ENCODE assay signal across 8 mouse cellular contexts in genomic region chr14:31000356-31000755, GRCm38 (mm10). TPM values are rescaled to one million over a fixed set of nuclear protein-coding genes. Genes with fewer than 3 reads are reported as not detected.
DNase-seq lines count a peak whose midpoint lies in the region; ATAC-seq lines count a peak whose summit lies in the region.

No protein-coding gene starts in this region.

- WGBS in heart, embryonic 10.5 days: 62% methylated on average over 10 of the region's 10 CpGs
- WGBS in forebrain, embryonic 14.5 days: 64% methylated on average over 10 of the region's 10 CpGs
- WGBS in liver, embryonic 15.5 days (ENCODE audit: insufficient replicate concordance): 47% methylated on average over 10 of the region's 10 CpGs

- no peak for ATAC-seq in forebrain, embryonic 14.5 days
- no peak for ATAC-seq in liver, embryonic 15.5 days (ENCODE audit: insufficient read depth)
- no peak for ATAC-seq in activated CD4-positive, CD25-positive, alpha-beta regulatory T cell, adult 4 months

- peak overlapping the region; percentile 98; the same call in 1 of the 2 replicates for H3K27ac ChIP-seq in heart, embryonic 10.5 days
- no peak overlapping the region for H3K27ac ChIP-seq in forebrain, embryonic 14.5 days (ENCODE audit: low read depth, low read length)
- H3K27ac ChIP-seq in liver, embryonic 15.5 days (replicated peaks): peak overlapping the region; percentile 94

- peaks cover 9% of the 10 kb centered on the region for H3K36me3 ChIP-seq in heart, embryonic 10.5 days
- H3K36me3 ChIP-seq in forebrain, embryonic 14.5 days (ENCODE audit: control insufficient read depth, insufficient read depth, low read length): 0 out of 2 replicates have a peak, but pooled peaks cover 6% of the 10 kb centered on the region
- peaks cover 17% of the 10 kb centered on the region for H3K36me3 ChIP-seq in liver, embryonic 15.5 days (replicated peaks)

- H3K9ac ChIP-seq in forebrain, embryonic 14.5 days (ENCODE audit: low read length): peak overlapping the region; percentile 92
- peak overlapping the region; percentile 85 for H3K9ac ChIP-seq in liver, embryonic 15.5 days

- intact Hi-C loops in heart, postnatal 14 days (cut with DNase I): loop anchor here (2.0 kb wide), 2 partner anchors 18 to 50 kb away; partner anchors contain the start of genes Gnl3, Nek4 and Pbrm1

- H3K4me3 ChIP-seq in heart, embryonic 10.5 days: peak overlapping the region; percentile 92
- peak overlapping the region; percentile 92 for H3K4me3 ChIP-seq in forebrain, embryonic 14.5 days (ENCODE audit: low read depth, low read length)
- H3K4me3 ChIP-seq in liver, embryonic 15.5 days (replicated peaks): peak overlapping the region; percentile 98

- no peaks in the 10 kb centered on the region for H3K9me3 ChIP-seq in heart, embryonic 10.5 days
- H3K9me3 ChIP-seq in forebrain, embryonic 14.5 days (replicated peaks; ENCODE audit: control insufficient read depth, low read length): no peaks in the 10 kb centered on the region
- no peaks in the 10 kb centered on the region for H3K9me3 ChIP-seq in liver, embryonic 15.5 days (replicated peaks)

- H3K4me1 ChIP-seq in heart, embryonic 10.5 days: peaks cover 12% of the 10 kb centered on the region
- H3K4me1 ChIP-seq in forebrain, embryonic 14.5 days (ENCODE audit: control insufficient read depth, insufficient read depth, low read length): peaks cover 11% of the 10 kb centered on the region
- peaks cover 28% of the 10 kb centered on the region for H3K4me1 ChIP-seq in liver, embryonic 15.5 days (replicated peaks)

- no peak for DNase-seq in heart, embryonic 10.5 days (ENCODE audit: low spot score)
- no peak for DNase-seq in heart, postnatal 14 days
- DNase-seq in A20 (ENCODE audit: low read depth, low spot score) (peak; percentile 60), adipocyte (ENCODE audit: low spot score) (no peak)
- no peak for DNase-seq in forebrain, embryonic 14.5 days (ENCODE audit: low spot score)
- no peak for DNase-seq in right cerebral cortex, postnatal 4 days

- peak overlapping the region; percentile 56 for H3K4me2 ChIP-seq in forebrain, embryonic 14.5 days (ENCODE audit: low read length)
- peak overlapping the region; percentile 79 for H3K4me2 ChIP-seq in liver, embryonic 15.5 days

- no peaks in the 10 kb centered on the region for H3K27me3 ChIP-seq in heart, embryonic 10.5 days (ENCODE audit: insufficient read depth, poor library complexity, severe bottlenecking)
- H3K27me3 ChIP-seq in forebrain, embryonic 14.5 days (replicated peaks; ENCODE audit: control insufficient read depth, insufficient read depth, low read length): no peaks in the 10 kb centered on the region
- H3K27me3 ChIP-seq in liver, embryonic 15.5 days: no peaks in the 10 kb centered on the region

RNA-seq across cellular contexts. Expression of gene Glt8d1, which starts 0.8 kb away (rescaled TPM):
- polyA plus RNA-seq in heart, embryonic 10.5 days (2016; fragmentation: Nextera tagmentation; extraction: Ambion mirVana): 41.2 and 46.7 TPM in 2 replicates
- total RNA-seq in heart, postnatal 14 days (2021): 10 to 100 TPM; 23.6 to 25.7 TPM
- 55.9 and 56.0 TPM in 2 replicates for polyA plus RNA-seq in forebrain, embryonic 14.5 days (2014; fragmentation: Nextera tagmentation; extraction: Ambion mirVana)
- polyA plus RNA-seq in liver, embryonic 15.5 days (2015; fragmentation: Nextera tagmentation; extraction: Ambion mirVana): 15.1 and 17.1 TPM in 2 replicates
- polyA plus RNA-seq in activated CD4-positive, CD25-positive, alpha-beta regulatory T cell, adult 4 months (2017; shearing (Covaris generic)): 1 to 10 TPM; 4.1 to 9.7 TPM

RNA-seq across cellular contexts. Expression of gene Spcs1, which starts 1.1 kb away (rescaled TPM):
- polyA plus RNA-seq in heart, embryonic 10.5 days (2016; fragmentation: Nextera tagmentation; extraction: Ambion mirVana): 290 and 338 TPM in 2 replicates
- 100 to 1,000 TPM; 146 to 149 TPM for total RNA-seq in heart, postnatal 14 days (2021)
- polyA plus RNA-seq in forebrain, embryonic 14.5 days (2014; fragmentation: Nextera tagmentation; extraction: Ambion mirVana): 315 and 338 TPM in 2 replicates
- polyA plus RNA-seq in liver, embryonic 15.5 days (2015; fragmentation: Nextera tagmentation; extraction: Ambion mirVana): 230 and 264 TPM in 2 replicates
- polyA plus RNA-seq in activated CD4-positive, CD25-positive, alpha-beta regulatory T cell, adult 4 months (2017; shearing (Covaris generic)): 100 to 1,000 TPM; 322 to 323 TPM

RNA-seq across cellular contexts. Expression of gene Pbrm1, which starts 18.6 kb away (rescaled TPM):
- polyA plus RNA-seq in heart, embryonic 10.5 days (2016; fragmentation: Nextera tagmentation; extraction: Ambion mirVana): 121 and 132 TPM in 2 replicates
- 10 to 100 TPM; 58.7 to 67.3 TPM for total RNA-seq in heart, postnatal 14 days (2021)
- polyA plus RNA-seq in forebrain, embryonic 14.5 days (2014; fragmentation: Nextera tagmentation; extraction: Ambion mirVana): 103 and 125 TPM in 2 replicates
- 53.3 and 55.6 TPM in 2 replicates for polyA plus RNA-seq in liver, embryonic 15.5 days (2015; fragmentation: Nextera tagmentation; extraction: Ambion mirVana)
- 10 to 100 TPM; 41.0 to 51.7 TPM for polyA plus RNA-seq in activated CD4-positive, CD25-positive, alpha-beta regulatory T cell, adult 4 months (2017; shearing (Covaris generic))

RNA-seq across cellular contexts. Expression of gene Gnl3, which starts 18.6 kb away (rescaled TPM):
- 85.5 and 133 TPM in 2 replicates for polyA plus RNA-seq in heart, embryonic 10.5 days (2016; fragmentation: Nextera tagmentation; extraction: Ambion mirVana)
- total RNA-seq in heart, postnatal 14 days (2021): 10 to 100 TPM; 25.1 to 25.4 TPM
- 63.3 and 65.1 TPM in 2 replicates for polyA plus RNA-seq in forebrain, embryonic 14.5 days (2014; fragmentation: Nextera tagmentation; extraction: Ambion mirVana)
- polyA plus RNA-seq in liver, embryonic 15.5 days (2015; fragmentation: Nextera tagmentation; extraction: Ambion mirVana): 63.6 and 63.9 TPM in 2 replicates
- 10 to 100 TPM; 61.3 to 74.2 TPM for polyA plus RNA-seq in activated CD4-positive, CD25-positive, alpha-beta regulatory T cell, adult 4 months (2017; shearing (Covaris generic))

RNA-seq across cellular contexts. Expression of gene Nek4, which starts 49.2 kb away (rescaled TPM):
- 7.3 and 13.4 TPM in 2 replicates for polyA plus RNA-seq in heart, embryonic 10.5 days (2016; fragmentation: Nextera tagmentation; extraction: Ambion mirVana)
- total RNA-seq in heart, postnatal 14 days (2021): 1 to 10 TPM; 5.0 to 5.3 TPM
- polyA plus RNA-seq in forebrain, embryonic 14.5 days (2014; fragmentation: Nextera tagmentation; extraction: Ambion mirVana): 11.2 and 15.0 TPM in 2 replicates
- polyA plus RNA-seq in liver, embryonic 15.5 days (2015; fragmentation: Nextera tagmentation; extraction: Ambion mirVana): 3.5 and 4.1 TPM in 2 replicates
- 1 to 10 TPM; 4.6 to 6.6 TPM for polyA plus RNA-seq in activated CD4-positive, CD25-positive, alpha-beta regulatory T cell, adult 4 months (2017; shearing (Covaris generic))
